Mouse (Mus musculus) monocyte, adult 2 months (primary cell): Measurements from ENCODE around the gene Foxn3.
A peak's percentile ranks its signal among the peaks of the same experiment; 100 is the strongest.

Source experiments
- DNase-seq, 2 experiments: peaks; one replicate each; pipeline ENCODE4 v3.0.0; 2022; ENCODE audit warnings: low spot score in 2 of 2, low read depth in 1 of 2

Foxn3 gene

DNA sequence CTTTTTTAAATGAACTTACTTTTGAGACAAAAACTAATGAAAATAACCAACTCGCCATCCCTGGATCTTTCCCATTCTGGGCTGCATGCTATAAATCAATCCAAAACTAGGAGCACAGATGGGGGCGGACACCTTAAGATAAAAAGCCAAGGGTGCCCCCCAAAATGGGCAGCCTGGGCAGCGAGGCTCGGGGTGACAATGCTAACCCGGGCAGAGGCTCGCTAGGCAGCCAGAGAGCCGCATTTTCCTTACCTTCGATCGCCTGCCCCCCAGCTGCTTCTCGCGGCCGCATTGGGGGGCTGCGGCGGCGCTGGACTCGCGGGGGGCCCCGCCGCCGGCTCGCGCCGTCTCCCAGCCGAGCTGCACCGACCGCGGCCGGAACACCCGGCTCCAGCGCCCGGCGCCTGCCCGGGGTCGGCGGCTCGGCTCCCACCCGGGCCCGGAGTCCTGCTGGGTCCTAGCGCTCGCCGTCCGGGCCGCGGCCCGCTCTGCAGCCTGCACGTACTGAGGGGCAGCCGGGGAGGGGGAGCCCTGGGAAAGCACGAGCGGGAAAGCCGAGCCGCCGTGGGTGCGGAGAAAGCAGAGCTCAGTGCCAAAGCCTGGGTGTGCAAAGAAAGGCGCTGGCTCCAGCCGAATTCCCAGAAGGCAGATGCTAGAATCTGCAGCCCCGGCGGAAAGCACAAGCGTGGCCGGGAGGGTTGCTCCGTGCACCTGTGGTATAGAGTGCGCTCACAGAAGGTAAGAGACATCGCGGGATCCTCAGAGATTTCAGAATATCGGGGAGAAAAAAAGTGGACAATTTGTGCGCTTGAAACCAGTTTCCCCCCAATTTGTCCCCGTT lies at the start of gene Foxn3:
Gene Foxn3, minus strand, starts transcription at position 364 of the 841 bp plus-strand sequence.
- peak in 1 of 2 experiments; percentile 18 for DNase-seq

- no peak for DNase-seq
Measured at GRCm38 (mm10) chr12:99612181-99612871, 48.9 kb upstream of the Foxn3 start.

GRCm38 (mm10) chr12:99610868-99611267 lies 47.5 kb upstream of the Foxn3 start:
- DNase-seq: no peak

GRCm38 (mm10) chr12:99610069-99610815 lies 46.9 kb upstream of the Foxn3 start:
- DNase-seq: no peak

DNA sequence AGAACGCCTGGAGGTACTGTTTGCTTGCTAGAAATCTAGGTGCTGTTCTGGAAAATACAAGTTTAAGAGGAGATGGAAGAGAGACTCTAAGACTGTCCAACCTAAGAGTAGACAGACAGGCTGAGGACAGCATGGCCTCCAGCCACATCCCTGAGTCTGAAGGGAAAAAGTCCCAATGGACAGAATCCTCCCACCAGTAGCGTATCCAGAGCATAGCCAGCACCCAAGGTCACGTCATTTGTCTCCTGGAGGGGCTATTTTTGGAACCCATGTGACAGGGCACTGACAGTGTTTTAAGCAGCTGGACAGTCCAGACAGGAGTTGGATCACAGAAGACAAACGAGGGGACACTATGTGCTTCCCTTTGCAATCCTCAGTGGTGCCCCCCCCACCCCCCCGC lies 46.3 kb upstream of the Foxn3 start:
- DNase-seq: no peak

GRCm38 (mm10) chr12:99608279-99608955 lies 45.0 kb upstream of the Foxn3 start:
- peak in 1 of 2 experiments; percentile 17 for DNase-seq

- DNase-seq: no peak
Measured at GRCm38 (mm10) chr12:99603381-99603780, 40.0 kb upstream of the Foxn3 start.

DNA sequence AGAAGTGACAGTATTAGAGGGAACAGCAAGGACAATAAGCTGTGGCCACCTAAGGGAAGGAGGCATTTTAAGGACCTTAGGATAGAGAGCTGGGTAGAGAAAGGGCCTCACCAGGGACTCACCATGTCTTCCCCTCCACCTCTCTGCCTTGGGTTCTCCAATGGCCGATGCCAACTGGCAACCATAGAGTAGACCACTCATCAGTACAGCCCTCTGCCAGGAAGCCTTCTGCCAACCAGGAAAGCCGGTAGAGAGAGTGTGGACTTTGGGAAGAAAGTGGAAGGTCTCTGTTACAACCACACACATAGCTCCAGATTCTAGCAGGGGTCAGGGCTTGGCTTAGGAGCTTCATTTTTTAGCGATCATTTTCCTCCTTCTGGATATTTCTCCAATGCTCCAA lies 38.5 kb upstream of the Foxn3 start:
- no peak for DNase-seq

DNA sequence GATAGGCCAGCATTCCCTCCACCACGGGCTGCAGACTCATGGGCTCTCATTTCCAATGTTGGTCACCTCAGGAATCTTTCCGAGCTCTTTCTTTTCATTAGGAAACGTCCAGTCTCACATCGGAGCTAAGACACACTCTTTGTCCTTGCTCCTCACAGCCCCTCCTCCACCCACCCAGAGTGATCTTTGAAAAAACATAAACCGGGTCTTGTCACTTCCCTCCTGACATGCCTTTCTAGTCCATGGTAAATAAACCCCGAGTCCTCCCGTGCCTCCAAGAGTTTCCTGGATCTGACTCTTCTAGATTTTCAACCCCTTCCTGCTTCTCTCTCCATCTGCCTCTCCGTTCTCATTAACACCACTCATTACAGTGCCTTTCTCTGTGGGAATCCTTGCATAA lies 38.0 kb upstream of the Foxn3 start:
- DNase-seq: no peak

GRCm38 (mm10) chr12:99599606-99600005 lies 36.2 kb upstream of the Foxn3 start:
- DNase-seq: no peak

DNA sequence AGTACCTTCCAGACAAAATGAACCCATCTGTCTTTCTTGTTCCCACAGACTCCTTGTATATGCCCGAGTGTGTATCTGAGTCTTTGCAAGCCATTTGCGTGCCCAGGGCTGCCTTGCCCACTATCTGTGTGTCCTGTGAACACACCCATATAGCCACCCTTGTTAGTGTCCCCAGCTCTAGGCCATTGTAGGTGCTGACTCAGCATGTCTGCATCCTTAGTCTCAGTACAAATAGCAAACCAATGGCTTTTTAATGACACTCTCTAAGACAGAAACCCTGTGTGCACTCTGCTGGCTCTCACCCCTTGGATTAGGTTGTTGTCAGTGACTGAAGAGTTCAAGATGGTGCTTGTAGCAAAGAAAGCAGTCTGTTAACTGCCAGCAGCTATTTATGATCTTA lies 33.0 kb upstream of the Foxn3 start:
- no peak for DNase-seq

DNA sequence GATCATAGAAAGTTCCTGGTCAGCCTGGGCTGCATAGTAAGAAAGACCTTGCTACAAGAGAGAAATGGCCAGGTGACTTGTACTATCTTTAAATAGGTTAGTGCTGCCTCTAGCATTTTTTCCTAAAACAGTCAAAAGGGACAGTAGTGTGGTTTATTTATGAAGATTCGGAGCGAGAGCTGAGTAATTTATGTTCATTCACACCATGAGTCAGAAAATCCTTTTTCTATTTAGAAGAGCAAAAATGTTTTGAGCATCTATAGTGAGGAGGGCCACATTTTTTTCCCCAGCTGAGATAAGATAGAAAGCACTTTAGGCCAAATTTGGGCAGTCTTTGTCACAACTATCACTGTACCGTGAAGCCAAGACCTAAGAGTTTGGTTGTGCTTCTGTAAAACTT lies 24.0 kb upstream of the Foxn3 start:
- DNase-seq: no peak

DNA sequence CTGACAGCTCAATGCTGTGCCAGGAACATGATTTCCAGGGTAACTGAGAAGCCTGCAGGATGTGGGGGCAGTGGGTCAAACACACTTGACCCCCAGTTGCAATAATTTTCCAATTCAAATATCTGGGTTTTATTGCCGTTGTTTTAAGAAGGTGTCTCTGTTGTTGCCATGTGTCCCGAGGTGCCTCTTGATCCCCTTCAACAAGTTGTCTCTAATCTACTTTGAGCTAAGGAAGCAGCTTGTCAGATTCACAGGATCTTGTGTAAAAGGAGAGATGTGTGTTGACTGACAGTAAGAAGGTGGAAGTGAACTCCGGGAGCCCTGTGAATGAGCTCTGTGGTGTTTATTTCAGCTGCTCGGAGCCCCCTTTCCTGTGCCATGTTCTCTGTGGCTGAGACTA lies 16.6 kb upstream of the Foxn3 start:
- DNase-seq: no peak

DNA sequence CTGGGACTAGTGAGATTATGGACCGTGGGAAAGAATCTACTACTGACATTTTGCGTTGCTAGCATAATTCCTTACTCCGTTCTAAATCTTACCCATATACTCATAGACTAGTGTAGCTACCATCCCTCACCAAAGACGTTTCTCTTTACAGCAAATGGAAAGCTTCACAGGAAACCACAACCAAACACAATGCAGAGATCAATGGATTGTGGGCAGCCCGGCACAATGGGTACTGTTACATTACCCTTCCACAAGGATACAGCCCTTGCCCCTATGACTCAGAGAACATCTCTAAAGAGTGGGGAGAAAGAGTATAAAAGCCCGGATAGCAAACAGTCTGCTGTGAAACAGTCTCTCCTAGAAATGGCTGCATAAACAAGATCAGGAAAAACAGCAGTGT lies 13.3 kb upstream of the Foxn3 start:
- DNase-seq: no peak

DNA sequence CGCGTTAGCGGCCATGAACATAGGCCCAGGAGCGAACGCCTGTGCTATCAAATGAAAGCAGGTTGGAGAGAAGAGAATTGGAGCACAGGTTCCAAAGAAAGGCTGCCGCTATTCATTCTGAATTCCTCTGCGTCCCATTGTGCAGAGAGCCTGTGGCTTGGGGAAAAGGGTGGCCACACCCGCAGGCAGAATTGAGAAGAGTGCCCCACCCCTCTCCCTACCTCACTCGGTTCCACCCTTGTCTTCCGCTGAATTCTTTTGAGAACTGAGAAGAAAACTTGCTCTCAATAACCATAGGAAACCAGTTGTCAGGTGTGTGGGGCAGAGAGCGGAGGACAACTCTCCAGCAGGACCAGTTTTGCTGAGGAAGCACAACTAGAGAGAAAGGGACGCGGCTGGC lies 10.9 kb upstream of the Foxn3 start:
- no peak for DNase-seq

DNA sequence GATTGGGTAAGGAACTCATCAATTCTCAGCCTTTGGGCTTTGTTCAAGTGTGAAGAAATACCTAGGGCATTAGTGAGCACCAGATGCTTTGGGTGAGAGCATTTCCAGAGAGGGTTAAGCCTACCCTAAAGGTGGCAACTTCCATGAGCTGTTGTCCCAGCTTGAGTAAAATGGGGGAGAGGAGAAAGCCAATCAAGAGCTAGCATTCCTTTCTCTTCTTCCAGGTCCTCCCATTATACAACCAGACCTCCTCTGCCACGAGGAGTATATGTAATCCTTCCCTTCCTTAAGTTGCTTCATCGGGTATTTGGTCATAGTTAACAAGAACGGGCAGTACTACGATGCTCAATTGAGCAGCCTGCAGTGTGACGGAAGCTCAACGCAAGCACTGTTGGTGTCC lies 9.7 kb upstream of the Foxn3 start:
- DNase-seq: no peak

DNA sequence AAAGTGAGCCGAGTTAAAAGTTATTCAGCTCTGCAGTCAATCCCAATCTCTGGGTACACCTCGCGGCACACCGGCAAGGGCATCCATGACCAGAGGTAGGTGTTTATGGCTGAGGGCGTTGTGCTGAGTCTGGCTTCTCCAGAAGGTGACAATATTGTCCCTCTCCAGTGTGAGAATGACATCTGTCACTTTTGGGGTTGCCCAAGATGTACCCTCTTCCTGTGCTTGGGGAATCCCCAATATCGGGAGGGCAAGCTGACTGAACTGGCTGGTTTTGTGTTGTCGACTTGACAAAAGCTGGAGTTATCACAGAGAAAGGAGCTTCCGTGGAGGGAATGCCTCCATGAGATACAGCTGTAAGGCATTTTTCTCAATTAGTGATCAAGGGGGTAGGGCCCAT lies 8.6 kb upstream of the Foxn3 start:
- no peak for DNase-seq

- DNase-seq: no peak
Measured at GRCm38 (mm10) chr12:99570197-99570956, 7.0 kb upstream of the Foxn3 start.

GRCm38 (mm10) chr12:99565606-99566005 lies 2.2 kb upstream of the Foxn3 start:
- DNase-seq: no peak

DNA sequence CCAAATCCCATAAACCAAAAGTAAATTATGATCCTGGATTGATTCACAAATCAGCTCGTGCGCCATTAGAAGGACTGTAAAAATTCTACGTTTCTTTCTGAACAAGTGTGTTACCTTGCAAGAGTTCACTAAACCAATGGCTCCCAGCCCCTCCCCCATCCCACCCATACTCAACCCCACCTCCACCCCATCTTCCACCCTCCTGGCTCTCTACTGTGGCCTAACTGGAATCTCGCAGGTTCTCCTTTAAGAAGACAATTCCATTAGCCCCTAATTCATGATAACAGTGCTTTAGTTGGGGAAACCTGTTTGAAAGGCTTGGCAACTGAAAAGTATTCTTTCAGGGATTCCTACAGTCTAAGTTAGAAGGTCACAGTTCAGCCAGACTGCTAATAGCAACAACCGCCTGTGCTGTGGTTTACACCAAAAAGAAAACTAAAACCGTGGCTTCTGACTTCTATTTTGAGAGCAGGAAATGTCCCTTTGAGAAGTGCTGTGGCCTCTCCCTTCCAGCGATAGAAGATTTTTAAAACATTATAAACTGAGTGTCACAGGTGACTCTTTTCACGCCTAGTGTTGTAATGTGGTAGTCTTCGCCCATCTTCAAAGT lies 1.0 kb upstream of the Foxn3 start:
- no peak for DNase-seq
